In the genomic region with DNA sequence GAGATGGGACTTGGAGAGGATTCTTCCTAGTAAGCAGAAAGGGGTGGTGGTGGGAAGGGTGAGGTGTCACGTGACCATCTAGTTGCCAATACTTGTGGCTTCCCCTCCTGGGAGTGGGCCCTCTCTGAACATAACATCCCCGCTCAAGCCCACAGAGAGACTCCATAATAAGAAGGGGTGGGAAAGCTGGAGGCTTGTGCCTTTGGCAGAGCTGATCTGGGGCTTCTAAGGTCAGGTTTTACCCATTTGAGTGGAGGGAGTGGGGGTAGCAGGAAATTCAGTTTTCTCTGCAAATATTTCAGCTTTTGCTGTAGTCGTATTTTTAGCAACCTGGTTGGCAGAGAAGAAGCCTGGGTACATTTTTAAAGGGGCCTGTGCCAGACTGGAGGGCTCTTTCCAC, we compare ENCODE assay signal across 24 mouse cellular contexts. TPM values are rescaled to one million over a fixed set of nuclear protein-coding genes. Genes with fewer than 3 reads are reported as not detected.
DNase-seq lines count a peak whose midpoint lies in the region; ATAC-seq and TF ChIP-seq lines count a peak whose summit lies in the region.
"Had no signal": no experiment of that assay in that cellular context is flagged by ENCODE, and none has a peak within 500 bp of the region (broad histone marks: within the 10 kb centered on the region; RNA-seq: fewer than 3 reads in every experiment).

No protein-coding gene starts in this region.

- no peaks in the 10 kb centered on the region for H3K9me3 ChIP-seq in megakaryocyte, embryonic 14.5 days
- H3K9me3 ChIP-seq in MEL (replicated peaks; ENCODE audit: insufficient read depth, low read length), result no peaks in the 10 kb centered on the region
- H3K9me3 ChIP-seq: forebrain, embryonic 15.5 days; kidney, embryonic 15.5 days; liver, embryonic 12.5 days; stomach, embryonic 15.5 days had no signal

- DNase-seq in heart, adult 11 months, result peak; percentile 82
- DNase-seq in heart, postnatal 14 days, result no peak
- no peak for DNase-seq in MEL (ENCODE audit: low read depth, low spot score)
- DNase-seq in telencephalon, adult 2 months (ENCODE audit: low read depth, low spot score), result peak; percentile 69
- DNase-seq in thymus, postnatal 14 days, result no peak
- DNase-seq: adrenal gland, postnatal 25 days; cerebellum, adult 18-20 months; cerebellum, postnatal 10 days; kidney, adult 18-20 months; kidney, postnatal 25 days; liver, postnatal 0 days; lung, postnatal 4 days; midbrain, embryonic 14.5 days; thymus, adult 18-20 months; thymus, postnatal 36 days had no signal

- no peak for TF ChIP-seq RAD21 in MEL (IDR thresholded peaks at IDR 0.05; ENCODE audit: low read depth, low read length)

- H3K9ac ChIP-seq in MEL (ENCODE audit: control insufficient read depth, low read depth, low read length, poor library complexity, severe bottlenecking), result no peak overlapping the region
- H3K9ac ChIP-seq: forebrain, embryonic 15.5 days; kidney, embryonic 15.5 days; liver, embryonic 12.5 days; liver, postnatal 0 days; stomach, embryonic 15.5 days had no signal

- H3K36me3 ChIP-seq in megakaryocyte, embryonic 14.5 days (replicated peaks; ENCODE audit: low read length), result peaks cover 18% of the 10 kb centered on the region
- H3K36me3 ChIP-seq in MEL (ENCODE audit: control insufficient read depth in 1 of 2, insufficient read depth in 2 of 2, low read length in 2 of 2), result peaks cover 0 to 24% of the 10 kb centered on the region in 2 experiments; a peak in 2 of 4 replicates
- H3K36me3 ChIP-seq: forebrain, embryonic 15.5 days; kidney, embryonic 15.5 days; liver, embryonic 12.5 days; stomach, embryonic 15.5 days had no signal

- peak overlapping the region; percentile 50 for H3K4me3 ChIP-seq in megakaryocyte, embryonic 14.5 days (replicated peaks)
- no peak overlapping the region for H3K4me3 ChIP-seq in MEL (ENCODE audit: control insufficient read depth in 1 of 2, insufficient read depth in 1 of 2, low read depth in 2 of 2, low read length in 2 of 2)
- H3K4me3 ChIP-seq: forebrain, embryonic 15.5 days; kidney, embryonic 15.5 days; liver, embryonic 12.5 days; stomach, embryonic 15.5 days had no signal

- no peaks in the 10 kb centered on the region for H3K79me2 ChIP-seq in MEL (ENCODE audit: control insufficient read depth, insufficient read depth, low read length, poor library complexity)

- TF ChIP-seq POLR2A in MEL (IDR thresholded peaks at IDR 0.05; ENCODE audit: control insufficient read depth in 1 of 2, insufficient read depth in 1 of 2, low read depth in 1 of 2, low read length in 2 of 2, poor library complexity in 1 of 2), result no peak

- no peak for ATAC-seq in megakaryocyte, adult 5-6 weeks (ENCODE audit: poor library complexity, severe bottlenecking)
- ATAC-seq: CD4-positive, CD25-positive, alpha-beta regulatory T cell, adult 4 months; forebrain, embryonic 15.5 days; hindbrain, embryonic 16.5 days; liver, embryonic 12.5 days; liver, postnatal 0 days had no signal

- no peak for TF ChIP-seq EP300 in MEL (IDR thresholded peaks at IDR 0.05; ENCODE audit: low read depth in 1 of 2, low read length in 2 of 2)

- intact Hi-C loops in heart, postnatal 14 days (cut with DNase I), result no loop called here

- no peaks in the 10 kb centered on the region for H3K27me3 ChIP-seq in megakaryocyte, embryonic 14.5 days (replicated peaks)
- H3K27me3 ChIP-seq in MEL (ENCODE audit: control insufficient read depth in 1 of 2, insufficient read depth in 2 of 2, low read length in 2 of 2), result no peaks in the 10 kb centered on the region

- H3K4me1 ChIP-seq in megakaryocyte, embryonic 14.5 days, result peaks cover 93% of the 10 kb centered on the region
- H3K4me1 ChIP-seq in MEL (ENCODE audit: control insufficient read depth in 1 of 2, insufficient read depth in 2 of 2, low read length in 2 of 2), result peaks cover 6 to 33% of the 10 kb centered on the region in 2 experiments

- no peak overlapping the region for H3K27ac ChIP-seq in MEL (ENCODE audit: control insufficient read depth, low read depth, low read length)
- H3K27ac ChIP-seq: forebrain, embryonic 15.5 days; kidney, embryonic 15.5 days; liver, embryonic 12.5 days; stomach, embryonic 15.5 days had no signal

- TF ChIP-seq CTCF in MEL (IDR thresholded peaks at IDR 0.05 in 2 of 3, conservative IDR thresholded peaks at IDR 0.05 in 1 of 3; ENCODE audit: control insufficient read depth in 1 of 3, insufficient read depth in 1 of 3, low read depth in 2 of 3, low read length in 3 of 3, poor library complexity in 1 of 3, severe bottlenecking in 1 of 3), result no peak

TF ChIP-seq in MEL, 35 proteins besides CTCF, POLR2A, EP300 and RAD21:
- TF ChIP-seq GATA1 (IDR thresholded peaks at IDR 0.05; ENCODE audit: low read depth, low read length) (no peak), USF1 (IDR thresholded peaks at IDR 0.05; ENCODE audit: low read depth, low read length) (0 out of 2 replicates have a peak, but pooled peaks have one; percentile 15)

RNA-seq across cellular contexts. Expression of a gene that starts 0.9 kb away (rescaled TPM):
- 1 to 10 TPM; 7.8 to 9.1 TPM for total RNA-seq in heart, postnatal 14 days (2021)
- 0.40 TPM in 1 of 2 replicates, not detected in the other for polyA plus RNA-seq in megakaryocyte, embryonic 14.5 days (2012; ENCODE audit: insufficient read depth, low replicate concordance)
- total RNA-seq in megakaryocyte, adult 5-6 weeks (2015), result 10.2 and 10.9 TPM in 2 replicates
- 9.1 and 9.8 TPM in 2 replicates for total RNA-seq in megakaryocyte, adult 5-6 weeks (2017)
- 4.9 and 5.1 TPM in 2 replicates for total RNA-seq in MEL (2012; rRNA removed)
- polyA plus RNA-seq in MEL (2012; ENCODE audit: insufficient read depth in 1 of 2, insufficient read length in 2 of 2, low read depth in 1 of 2, low replicate concordance in 2 of 2, missing spikeins in 1 of 2), result 1 to 10 TPM in 1 of 2 experiments, not detected in 1; 9.2 TPM

RNA-seq across cellular contexts. Expression of a gene that starts 3.7 kb away (rescaled TPM):
- total RNA-seq in heart, postnatal 14 days (2021), result 1 to 10 TPM; 2.4 to 3.9 TPM
- 5,423 and 8,339 TPM in 2 replicates for polyA plus RNA-seq in megakaryocyte, embryonic 14.5 days (2012; ENCODE audit: insufficient read depth, low replicate concordance)
- total RNA-seq in megakaryocyte, adult 5-6 weeks (2015), result 0.25 and 1.4 TPM in 2 replicates
- not detected in 2 replicates for total RNA-seq in megakaryocyte, adult 5-6 weeks (2017)
- total RNA-seq in MEL (2012; rRNA removed), result 0.58 and 0.78 TPM in 2 replicates
- 10 to 100 TPM in 1 of 2 experiments, not detected in 1; 43.5 TPM for polyA plus RNA-seq in MEL (2012; ENCODE audit: insufficient read depth in 1 of 2, insufficient read length in 2 of 2, low read depth in 1 of 2, low replicate concordance in 2 of 2, missing spikeins in 1 of 2)

RNA-seq across cellular contexts. Expression of a gene that starts 17.3 kb away (rescaled TPM):
- 10 to 100 TPM in 1 of 2 experiments, 1 to 10 TPM in 1; 7.9 to 11.3 TPM for total RNA-seq in heart, postnatal 14 days (2021)
- not detected in 2 replicates for polyA plus RNA-seq in megakaryocyte, embryonic 14.5 days (2012; ENCODE audit: insufficient read depth, low replicate concordance)
- total RNA-seq in megakaryocyte, adult 5-6 weeks (2015), result not detected in 2 replicates
- not detected in 2 replicates for total RNA-seq in megakaryocyte, adult 5-6 weeks (2017)
- not detected in 2 replicates for total RNA-seq in MEL (2012; rRNA removed)
- polyA plus RNA-seq in MEL (2012; ENCODE audit: insufficient read depth in 1 of 2, insufficient read length in 2 of 2, low read depth in 1 of 2, low replicate concordance in 2 of 2, missing spikeins in 1 of 2), result under 1 TPM in 1 of 2 experiments, not detected in 1; 0.64 TPM
- total RNA-seq: monocyte, adult 5-6 weeks had no signal
- polyA plus RNA-seq: CD4-positive, CD25-positive, alpha-beta regulatory T cell, adult 4 months had no signal

RNA-seq across cellular contexts. Expression of a gene that starts 28.5 kb away (rescaled TPM):
- 100 to 1,000 TPM; 112 to 121 TPM for total RNA-seq in heart, postnatal 14 days (2021)
- polyA plus RNA-seq in megakaryocyte, embryonic 14.5 days (2012; ENCODE audit: insufficient read depth, low replicate concordance), result 10.7 and 14.5 TPM in 2 replicates
- total RNA-seq in megakaryocyte, adult 5-6 weeks (2015), result 0.27 and 0.36 TPM in 2 replicates
- not detected in 2 replicates for total RNA-seq in megakaryocyte, adult 5-6 weeks (2017)
- 0.10 and 0.23 TPM in 2 replicates for total RNA-seq in MEL (2012; rRNA removed)
- under 1 TPM in 1 of 2 experiments, not detected in 1; 0.89 TPM for polyA plus RNA-seq in MEL (2012; ENCODE audit: insufficient read depth in 1 of 2, insufficient read length in 2 of 2, low read depth in 1 of 2, low replicate concordance in 2 of 2, missing spikeins in 1 of 2)
- total RNA-seq: monocyte, adult 5-6 weeks had no signal
- polyA plus RNA-seq: CD4-positive, CD25-positive, alpha-beta regulatory T cell, adult 4 months had no signal

RNA-seq across cellular contexts. Expression of a gene that starts 57.2 kb away (rescaled TPM):
- total RNA-seq in heart, postnatal 14 days (2021), result 1 to 10 TPM; 2.1 to 2.9 TPM
- 1.8 TPM in 1 of 2 replicates, not detected in the other for polyA plus RNA-seq in megakaryocyte, embryonic 14.5 days (2012; ENCODE audit: insufficient read depth, low replicate concordance)
- 2.3 and 2.7 TPM in 2 replicates for total RNA-seq in megakaryocyte, adult 5-6 weeks (2015)
- 3.6 TPM in 1 of 2 replicates, not detected in the other for total RNA-seq in megakaryocyte, adult 5-6 weeks (2017)
- total RNA-seq in MEL (2012; rRNA removed), result 0.46 and 1.2 TPM in 2 replicates
- polyA plus RNA-seq in MEL (2012; ENCODE audit: insufficient read depth in 1 of 2, insufficient read length in 2 of 2, low read depth in 1 of 2, low replicate concordance in 2 of 2, missing spikeins in 1 of 2), result 1 to 10 TPM in 1 of 2 experiments, not detected in 1; 2.6 TPM
- total RNA-seq: monocyte, adult 5-6 weeks had no signal

Comparison
In these comparisons a context has a peak if more than half of its experiments do, and no peak if none do; other contexts are left out.
1. DNase-seq: peak in heart, adult 11 months (single experiment) and telencephalon, adult 2 months (single experiment); none in heart, postnatal 14 days (0 of 2), MEL (single experiment) and thymus, postnatal 14 days (single experiment).